Mouse (Mus musculus): ENCODE results near the gene Anln. TPM values are rescaled to one million over a fixed set of nuclear protein-coding genes. Genes with fewer than 3 reads are reported as not detected.
"Not testable (repeated sequence)": the region's sequence is repeated elsewhere in the genome, so short reads cannot be mapped to it uniquely, and the experiment has no call there.

Gene Anln
- total RNA-seq, 2 experiments from 2014 or later = 6.4 to 7.3 TPM

GRCm38 (mm10) chr9:22337217-22337616 lies 51.8 kb downstream of the Anln start:
- intact Hi-C loops (cut with DNase I) = no loop called here
- DNase-seq (ENCODE audit: low spot score in 2 of 2) = no peak

GRCm38 (mm10) chr9:22327475-22328387 lies 61.3 kb downstream of the Anln start:
- DNase-seq (ENCODE audit: low spot score in 2 of 2) = peak; percentile 75 to 76

GRCm38 (mm10) chr9:22327099-22327474 lies 61.9 kb downstream of the Anln start:
- no peak for DNase-seq (ENCODE audit: low spot score in 2 of 2)
- intact Hi-C loops (cut with DNase I) = no loop called here

More at GRCm38 (mm10) chr9:22327475-22328387, 61.3 kb downstream of the Anln start:
- intact Hi-C loops (cut with DNase I) = no loop called here

- intact Hi-C loops (cut with DNase I) = no loop called here
- no peak for DNase-seq (ENCODE audit: low spot score in 2 of 2)
Observed at GRCm38 (mm10) chr9:22324579-22324978, 64.4 kb downstream of the Anln start.

- DNase-seq (ENCODE audit: low spot score in 2 of 2) = no peak
- intact Hi-C loops (cut with DNase I) = no loop called here
Observed at GRCm38 (mm10) chr9:22322381-22323211, 66.4 kb downstream of the Anln start.

GRCm38 (mm10) chr9:22319109-22319508 lies 69.9 kb downstream of the Anln start:
- intact Hi-C loops (cut with DNase I) = no loop called here
- DNase-seq (ENCODE audit: low spot score in 2 of 2) = no peak

- intact Hi-C loops (cut with DNase I); DNase-seq (ENCODE audit: low spot score in 2 of 2): not testable (repeated sequence)
Observed at GRCm38 (mm10) chr9:22316047-22316446, 72.9 kb downstream of the Anln start.

GRCm38 (mm10) chr9:22314066-22314465 lies 74.9 kb downstream of the Anln start:
- intact Hi-C loops (cut with DNase I) = no loop called here

GRCm38 (mm10) chr9:22313218-22313617 lies 75.8 kb downstream of the Anln start:
- intact Hi-C loops (cut with DNase I) = no loop called here
- DNase-seq (ENCODE audit: low spot score in 2 of 2) = no peak

More at GRCm38 (mm10) chr9:22314066-22314465, 74.9 kb downstream of the Anln start:
- DNase-seq (ENCODE audit: low spot score in 2 of 2) = no peak

GRCm38 (mm10) chr9:22309651-22310050 lies 79.3 kb downstream of the Anln start:
- DNase-seq (ENCODE audit: low spot score in 2 of 2) = no peak
- intact Hi-C loops (cut with DNase I) = no loop called here

- intact Hi-C loops (cut with DNase I) = loop anchor here (2.0 kb wide), 1 partner anchor 99 kb away; no protein-coding TSS in a partner anchor
- DNase-seq (ENCODE audit: low spot score in 2 of 2) = not testable (repeated sequence)
Observed at GRCm38 (mm10) chr9:22307920-22308262, 81.1 kb downstream of the Anln start.

- peak; percentile 94 to 98 for DNase-seq (ENCODE audit: low spot score in 2 of 2)
- intact Hi-C loops (cut with DNase I) = loop anchor here (2.0 kb wide), 1 partner anchor 99 kb away; no protein-coding TSS in a partner anchor
Observed at GRCm38 (mm10) chr9:22307156-22307919, 81.7 kb downstream of the Anln start, which contains the start of gene Zfp810. Zfp810 (minus strand) TSS chr9:22307648.

- intact Hi-C loops (cut with DNase I) = loop anchor here (2.0 kb wide), 1 partner anchor 100 kb away; no protein-coding TSS in a partner anchor
- DNase-seq (ENCODE audit: low spot score in 2 of 2) = peak; percentile 7 to 10
Observed at GRCm38 (mm10) chr9:22306726-22307125, 82.3 kb downstream of the Anln start.

- intact Hi-C loops (cut with DNase I) = no loop called here
- DNase-seq (ENCODE audit: low spot score in 2 of 2) = no peak
Observed at GRCm38 (mm10) chr9:22302199-22302598, 86.8 kb downstream of the Anln start.

Other genes starting within 250 kb of the Anln start
- 10 to 100 TPM; 40.5 to 47.1 TPM for gene Pigyl, start 232.3 kb downstream of the Anln start, total RNA-seq (2021)
- not detected for gene Zfp872, start 201.1 kb downstream of the Anln start, total RNA-seq (2021)
- 10 to 100 TPM; 18.4 to 22.4 TPM for gene Zfp809, start 163.5 kb downstream of the Anln start, total RNA-seq (2021)
- gene Zfp599, start 129.3 kb downstream of the Anln start, total RNA-seq (2021) = 1 to 10 TPM; 3.4 to 4.2 TPM
- 10 to 100 TPM; 17.2 to 17.7 TPM for gene Zfp810, start 81.5 kb downstream of the Anln start, total RNA-seq (2021)
- gene 9530077C05Rik, start 22.3 kb upstream of the Anln start, total RNA-seq (2021) = 1 to 10 TPM; 7.4 to 8.4 TPM
- not detected for gene Gm17545, start 65.1 kb upstream of the Anln start, total RNA-seq (2021)
- 10 to 100 TPM; 40.0 to 40.1 TPM for gene Rp9, start 80.6 kb upstream of the Anln start, total RNA-seq (2021)
- gene Bbs9, start 86.5 kb upstream of the Anln start, total RNA-seq (2021) = 10 to 100 TPM; 27.8 to 28.6 TPM

Data from left cerebral cortex, postnatal 25 days (tissue).